Mouse (Mus musculus): ENCODE results near the gene Gpat3.

GRCm38 (mm10) chr5:100826531-100826930, 19.0 kb upstream of the Gpat3 start:
- TF ChIP-seq CTCF (IDR thresholded peaks at IDR 0.05; ENCODE audit: borderline replicate concordance, insufficient read depth, low read length) (no peak), POLR2A (IDR thresholded peaks at IDR 0.05; ENCODE audit: low read depth, low read length) (no peak)

All from embryonic fibroblast, embryonic 13.5 days (primary cell).